Mouse (Mus musculus) 3134 (cell line): Measurements from ENCODE around the gene Fam213b.

Experiments used
- DNase-seq: peaks from one replicate; pipeline ENCODE4 v3.0.0-alpha.2; 2011; ENCODE audit warnings: low spot score; ENCODE audit not compliant: insufficient read length; ENCODE audit errors: extremely low read depth

Gene Fam213b

GRCm38 (mm10) chr4:154882014-154882659 lies 16.8 kb downstream of the Fam213b start:
- DNase-seq, result no peak

DNA sequence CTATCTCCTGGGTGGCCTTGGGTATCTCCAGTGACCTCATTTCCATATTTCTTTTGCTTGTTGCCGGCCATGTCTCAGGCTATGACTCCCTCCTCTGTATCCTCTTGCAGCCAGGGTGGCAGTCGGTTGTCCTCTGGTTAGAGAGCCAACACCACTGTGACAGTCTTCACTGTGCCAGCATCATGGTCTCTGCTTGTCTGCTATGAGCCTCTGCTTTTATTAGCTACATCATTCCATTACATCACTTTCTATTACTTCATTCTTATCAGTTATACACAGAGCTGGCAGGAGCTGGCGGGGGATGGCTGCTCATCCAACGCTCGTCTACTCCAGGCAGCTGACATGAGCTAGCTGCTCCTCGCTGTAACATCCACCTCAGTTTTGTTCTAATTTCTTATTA lies 18.2 kb downstream of the Fam213b start:
- no peak for DNase-seq

DNA sequence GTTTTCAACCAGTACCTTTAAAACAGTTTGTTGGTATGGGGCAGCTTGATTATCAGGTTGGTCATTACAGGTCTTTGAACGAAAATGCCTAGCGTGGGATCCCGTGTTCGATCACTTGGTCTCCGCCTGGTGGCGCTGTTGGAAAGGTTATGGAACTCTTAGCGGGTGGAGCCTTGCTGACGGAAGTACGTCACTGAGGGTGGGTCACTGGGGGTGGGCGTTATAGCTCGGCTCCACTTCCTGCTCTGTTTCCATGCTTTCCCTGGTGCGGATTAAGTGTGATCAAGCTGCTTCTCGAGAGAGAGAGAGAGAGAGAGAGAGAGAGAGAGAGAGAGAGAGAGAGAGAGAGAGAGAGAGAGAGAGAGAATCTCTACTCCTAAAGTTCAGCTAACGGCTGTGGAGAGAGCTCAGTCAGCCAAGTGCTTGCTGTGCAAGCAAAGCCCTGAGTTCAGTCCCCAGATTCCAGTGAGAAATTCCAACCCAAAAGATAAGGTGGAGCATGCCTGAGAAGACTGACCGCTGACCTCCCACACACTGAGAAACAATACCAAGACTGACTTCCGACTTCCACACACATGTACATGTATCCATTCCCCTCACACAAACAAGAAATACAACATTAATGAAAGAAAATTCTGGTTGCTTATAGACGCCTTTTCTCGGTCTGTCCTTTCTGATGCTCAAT lies 20.9 kb downstream of the Fam213b start:
- DNase-seq, result peak; percentile 60

GRCm38 (mm10) chr4:154873186-154873585 lies 25.7 kb downstream of the Fam213b start:
- no peak for DNase-seq

GRCm38 (mm10) chr4:154871757-154872251 lies 27.1 kb downstream of the Fam213b start:
- DNase-seq, result no peak

GRCm38 (mm10) chr4:154870721-154871120 lies 28.2 kb downstream of the Fam213b start:
- no peak for DNase-seq

GRCm38 (mm10) chr4:154869440-154869839 lies 29.5 kb downstream of the Fam213b start, which contains the start of gene Mmel1:
TSS of gene Mmel1 (plus strand) at chr4:154869585.
- no peak for DNase-seq

- DNase-seq, result no peak
These were observed 31.7 kb downstream of the Fam213b start for GRCm38 (mm10) chr4:154867257-154867656.

- no peak for DNase-seq
These were observed 32.5 kb downstream of the Fam213b start for GRCm38 (mm10) chr4:154866391-154866790.

DNA sequence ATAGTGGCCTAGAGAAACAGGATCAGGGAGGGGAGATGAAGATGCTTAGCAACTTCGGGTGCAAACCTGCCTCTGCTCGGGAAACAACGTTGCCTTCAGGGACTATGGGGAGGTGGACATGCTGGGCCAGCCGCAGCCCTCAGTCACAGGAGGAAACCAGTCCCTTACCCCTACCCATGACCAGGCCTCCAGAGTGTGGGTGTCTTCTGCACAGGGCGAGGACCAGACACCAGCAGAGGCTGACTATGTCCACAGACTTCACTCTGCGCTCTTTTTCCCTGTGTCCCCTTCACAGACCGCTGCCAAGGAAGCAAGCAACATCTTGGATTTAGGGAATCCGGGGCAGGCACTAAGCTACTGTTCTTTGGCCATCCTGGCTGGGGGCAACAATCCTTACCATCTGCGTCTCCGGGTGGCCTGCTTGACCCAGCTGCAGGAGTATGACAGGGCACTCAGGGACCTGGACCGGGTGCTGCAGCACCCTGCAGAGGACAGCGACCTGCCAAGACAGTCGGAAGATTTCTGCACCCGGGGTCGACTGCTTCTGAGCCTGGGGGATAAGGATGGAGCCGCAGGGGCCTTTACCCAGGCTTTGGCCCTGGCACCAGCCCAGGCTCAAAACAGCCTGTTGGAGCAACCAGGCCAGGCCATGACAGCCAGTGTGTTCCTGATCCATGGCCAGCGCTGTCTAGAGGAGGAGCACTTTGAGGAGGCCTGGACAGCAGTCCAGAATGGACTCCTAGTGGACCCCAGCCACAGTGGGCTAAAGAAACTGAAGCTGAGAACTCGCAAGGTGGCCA lies 33.8 kb downstream of the Fam213b start:
- DNase-seq, result no peak

DNA sequence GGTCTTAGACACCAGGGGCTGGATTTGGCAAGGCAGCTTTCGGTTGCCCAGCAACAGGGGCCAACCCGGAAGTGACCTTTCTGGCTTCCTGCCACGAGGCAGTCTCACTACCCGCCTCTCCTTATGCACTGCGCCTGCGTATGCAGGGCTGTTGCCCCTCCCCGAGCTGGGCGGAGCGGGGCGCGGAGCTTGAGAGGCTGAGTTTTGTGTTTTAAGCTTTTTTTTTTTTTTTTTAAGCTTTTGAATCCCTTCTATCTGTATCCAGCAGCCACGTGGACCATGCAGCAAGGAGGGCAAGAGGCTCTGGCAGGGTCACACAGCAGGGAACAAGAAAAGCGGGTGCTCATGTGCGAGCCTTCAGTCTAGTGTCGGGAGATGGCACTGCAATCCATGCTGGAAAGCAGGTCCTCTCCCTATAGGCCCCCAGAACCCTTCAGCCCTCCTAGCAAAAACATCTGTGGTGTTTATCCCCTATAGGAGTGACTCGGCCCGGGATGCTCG lies 34.6 kb downstream of the Fam213b start:
- DNase-seq, result no peak

DNA sequence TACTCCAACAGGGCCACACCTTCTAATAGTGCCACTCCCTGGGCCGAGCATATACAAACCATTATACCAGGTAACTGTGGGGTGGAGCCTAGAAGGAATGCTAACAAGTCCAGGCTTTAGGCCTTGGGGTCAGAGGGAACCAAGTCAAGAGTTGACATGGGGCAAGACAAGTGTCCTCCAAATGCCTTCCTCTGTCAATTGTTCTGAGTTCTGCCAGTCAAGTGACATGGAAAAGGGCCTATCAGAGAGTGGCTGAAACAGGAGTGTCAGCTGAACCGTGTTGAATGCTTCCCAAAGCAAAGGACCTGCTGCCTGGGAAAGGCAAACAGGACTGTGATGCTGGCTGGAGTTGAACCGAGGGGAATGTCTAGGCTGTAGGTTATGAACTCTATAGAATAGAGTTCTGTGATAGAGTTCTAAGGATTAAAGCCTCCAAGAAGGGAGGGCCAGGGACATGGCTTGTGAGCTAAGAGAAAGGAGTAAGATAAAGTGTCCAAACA lies 35.4 kb downstream of the Fam213b start:
- no peak for DNase-seq

- DNase-seq, result no peak
These were observed 37.0 kb downstream of the Fam213b start for GRCm38 (mm10) chr4:154861967-154862366.

GRCm38 (mm10) chr4:154858601-154859000 lies 40.3 kb downstream of the Fam213b start:
- DNase-seq, result no peak

GRCm38 (mm10) chr4:154857366-154858240 lies 41.3 kb downstream of the Fam213b start:
- no peak for DNase-seq

- DNase-seq, result no peak
These were observed 42.1 kb downstream of the Fam213b start for GRCm38 (mm10) chr4:154856882-154857281.

GRCm38 (mm10) chr4:154856480-154856837 lies 42.5 kb downstream of the Fam213b start:
- no peak for DNase-seq

DNA sequence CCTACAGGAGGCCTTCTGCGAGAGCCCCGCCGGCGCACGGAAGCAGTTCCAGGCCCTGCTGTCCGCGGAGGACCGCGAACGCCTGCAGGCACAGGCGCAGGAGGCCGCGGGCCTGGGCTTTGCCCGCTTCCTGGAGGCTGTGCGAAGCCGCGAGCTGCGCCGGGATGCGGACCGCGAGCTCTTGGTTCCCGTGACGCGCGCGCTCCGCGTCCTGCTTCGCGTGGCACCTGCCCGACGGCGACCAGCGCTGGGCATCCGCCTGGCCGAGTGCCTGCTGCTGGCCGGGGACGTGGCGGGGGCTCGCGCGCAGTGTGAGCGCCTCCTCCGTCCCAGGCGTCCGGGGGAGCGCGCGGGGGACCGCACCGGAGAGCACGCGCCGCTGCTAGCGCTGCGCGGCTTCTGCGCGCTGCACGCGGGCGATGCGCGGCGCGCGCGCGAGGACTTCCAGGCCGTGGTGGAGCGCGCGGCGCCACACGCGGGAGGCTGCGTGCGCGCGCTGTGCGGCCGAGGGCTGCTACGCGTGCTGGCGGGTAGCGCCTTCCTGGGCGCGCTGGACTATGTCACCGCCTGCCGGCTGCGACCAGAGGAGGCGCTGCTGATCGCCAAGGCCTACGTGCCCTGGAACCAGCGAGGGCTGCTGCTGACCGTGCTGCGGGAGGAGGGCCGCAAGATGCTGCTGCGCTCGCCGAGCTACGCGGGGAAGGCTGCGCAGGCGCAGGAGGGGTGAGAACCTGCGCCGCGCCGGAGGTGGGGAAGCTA lies 43.0 kb downstream of the Fam213b start:
- no peak for DNase-seq

- no peak for DNase-seq
These were observed 44.1 kb downstream of the Fam213b start for GRCm38 (mm10) chr4:154854676-154855345.
